Mouse (Mus musculus) stomach, embryonic 15.5 days (tissue): ENCODE data around the gene Slit2. TPM values are rescaled to one million over a fixed set of nuclear protein-coding genes. Genes with fewer than 3 reads are reported as not detected.
A peak's percentile ranks its signal among the peaks of the same experiment; 100 is the strongest.

Experiments used
- ATAC-seq: fragments of 200-750 bp; cut with Nextera tagmentation; 2 replicates; pipeline ENCODE4 v1.8.0; 2017; ENCODE audit warnings: low read depth, moderate number of reproducible peaks, moderate TSS enrichment; ENCODE audit not compliant: insufficient read depth, low FRiP score
- H3K27ac ChIP-seq: fragments of 300-500 bp; sonication (generic); 2 replicates; pipeline ENCODE4 v1.5.1; 2015; ENCODE audit warnings: mild to moderate bottlenecking, inconsistent platforms
- H3K27me3 ChIP-seq: fragments of 300-500 bp; sonication (generic); replicated peaks from 2 replicates; pipeline ENCODE4 v1.6.1; 2015; ENCODE audit warnings: inconsistent platforms
- H3K36me3 ChIP-seq: fragments of 300-500 bp; sonication (generic); 2 replicates; pipeline ENCODE4 v1.6.1; 2015; ENCODE audit warnings: inconsistent platforms
- H3K4me1 ChIP-seq: fragments of 300-500 bp; sonication (generic); 2 replicates; pipeline ENCODE4 v1.6.1; 2015; ENCODE audit warnings: inconsistent platforms
- H3K4me2 ChIP-seq: fragments of 300-500 bp; sonication (generic); 2 replicates; pipeline ENCODE4 v1.6.1; 2015; ENCODE audit warnings: mild to moderate bottlenecking, inconsistent platforms
- H3K4me3 ChIP-seq: fragments of 300-500 bp; sonication (generic); replicated peaks from 2 replicates; pipeline ENCODE4 v1.5.1; 2015; ENCODE audit warnings: inconsistent platforms
- H3K9ac ChIP-seq: fragments of 300-500 bp; sonication (generic); 2 replicates; pipeline ENCODE4 v1.6.1; 2015; ENCODE audit warnings: inconsistent platforms
- H3K9me3 ChIP-seq: fragments of 300-500 bp; sonication (generic); 2 replicates; pipeline ENCODE4 v1.6.1; 2016; ENCODE audit warnings: inconsistent platforms
- whole genome bisulfite sequencing: fragments of 180-500 bp; shearing (Covaris S2); methylation state at CpG from one replicate; pipeline ENCODE4 v1.1.7; 2015; 5-methylcytosine and 5-hydroxymethylcytosine counted together
- polyA plus RNA-seq: library from polyadenylated mRNA; unstranded; fragments of >200 nt; fragmentation: Nextera tagmentation; extraction: Ambion mirVana; gene quantifications from 2 replicates; pipeline ENCODE4 v1.2.1, GENCODE M21; 2015

Slit2 gene
- polyA plus RNA-seq, 1 experiment from 2014 or later = 23.9 TPM

DNA sequence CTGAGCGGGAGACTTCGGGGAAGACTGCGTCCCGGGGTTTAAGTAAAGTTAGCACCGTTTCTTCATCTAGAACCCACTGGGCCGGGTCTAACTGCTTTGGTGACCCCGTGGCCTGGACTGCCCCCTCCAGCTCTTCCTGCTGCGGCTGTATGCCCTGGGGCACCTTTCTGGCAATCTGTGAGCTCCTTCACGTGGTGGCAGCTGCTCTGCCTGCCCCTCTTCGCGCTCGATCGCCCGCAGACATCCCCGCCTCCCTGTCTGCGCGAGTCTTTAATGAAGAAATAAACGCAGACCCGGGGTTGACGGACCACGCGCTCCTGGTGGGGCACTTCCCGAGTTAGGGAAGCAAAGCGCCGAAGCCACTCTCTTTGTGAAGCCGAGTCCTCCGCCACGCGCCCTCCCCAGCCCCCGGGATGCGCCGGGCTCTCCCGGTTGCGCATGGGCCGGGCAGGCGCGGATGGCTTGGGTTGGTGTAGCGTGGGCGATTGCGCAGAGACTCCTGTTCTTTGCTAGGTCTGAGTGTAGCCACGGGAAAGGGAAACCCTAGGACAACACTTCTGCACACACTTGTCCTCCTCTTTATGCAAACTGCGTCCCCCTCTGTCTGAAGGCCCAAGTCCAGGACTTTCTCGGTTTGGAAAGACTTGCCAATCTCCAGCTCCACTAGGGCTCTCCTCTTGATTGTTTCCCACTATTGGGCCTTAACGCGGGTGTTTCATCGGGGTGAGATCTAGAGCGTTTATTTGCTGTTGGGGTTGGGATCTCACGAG, 3.1 kb downstream of the Slit2 start:
- H3K4me1 ChIP-seq = peaks cover 7% of the 10 kb centered on the region
- peak overlapping the region; percentile 65 for H3K4me3 ChIP-seq
- H3K36me3 ChIP-seq = no peaks in the 10 kb centered on the region
- no peak overlapping the region for H3K27ac ChIP-seq
- H3K9me3 ChIP-seq = no peaks in the 10 kb centered on the region
- H3K4me2 ChIP-seq = peak overlapping the region; percentile 96
- no peak for ATAC-seq
- WGBS = 2% methylated on average over 48 of the region's 48 CpGs
- H3K27me3 ChIP-seq = peaks cover 22% of the 10 kb centered on the region
- peak overlapping the region; percentile 23; the same call in 1 of the 2 replicates for H3K9ac ChIP-seq

DNA sequence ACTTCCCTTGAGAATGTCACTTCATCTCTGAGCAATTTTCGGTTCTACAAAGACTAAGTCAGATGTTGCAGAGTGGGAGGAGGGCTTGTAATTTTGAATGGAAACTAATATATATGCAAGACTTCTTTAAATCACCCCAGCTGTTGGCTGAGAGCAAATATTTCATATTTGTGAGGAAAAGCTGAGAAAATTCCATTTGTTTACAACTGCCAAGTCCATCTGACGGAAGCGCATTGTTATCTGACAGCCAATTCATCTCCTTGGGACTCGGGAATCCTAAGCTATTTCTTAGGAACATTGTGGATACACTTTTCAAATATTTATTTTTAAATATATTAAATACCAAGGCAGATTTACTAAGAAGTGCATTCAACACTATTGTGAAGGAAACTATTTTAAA, 8.0 kb downstream of the Slit2 start:
- Histone ChIP-seq H3K27ac (no peak overlapping the region), H3K36me3 (no peaks in the 10 kb centered on the region), H3K4me1 (no peaks in the 10 kb centered on the region), H3K4me3 (no peak overlapping the region), H3K9ac (no peak overlapping the region), H3K27me3 (0 out of 2 replicates have a peak, but pooled peaks cover 6% of the 10 kb centered on the region), H3K9me3 (no peaks in the 10 kb centered on the region), H3K4me2 (no peak overlapping the region)
- WGBS = 46% methylated on average over 4 of the region's 4 CpGs
- ATAC-seq = no peak

DNA sequence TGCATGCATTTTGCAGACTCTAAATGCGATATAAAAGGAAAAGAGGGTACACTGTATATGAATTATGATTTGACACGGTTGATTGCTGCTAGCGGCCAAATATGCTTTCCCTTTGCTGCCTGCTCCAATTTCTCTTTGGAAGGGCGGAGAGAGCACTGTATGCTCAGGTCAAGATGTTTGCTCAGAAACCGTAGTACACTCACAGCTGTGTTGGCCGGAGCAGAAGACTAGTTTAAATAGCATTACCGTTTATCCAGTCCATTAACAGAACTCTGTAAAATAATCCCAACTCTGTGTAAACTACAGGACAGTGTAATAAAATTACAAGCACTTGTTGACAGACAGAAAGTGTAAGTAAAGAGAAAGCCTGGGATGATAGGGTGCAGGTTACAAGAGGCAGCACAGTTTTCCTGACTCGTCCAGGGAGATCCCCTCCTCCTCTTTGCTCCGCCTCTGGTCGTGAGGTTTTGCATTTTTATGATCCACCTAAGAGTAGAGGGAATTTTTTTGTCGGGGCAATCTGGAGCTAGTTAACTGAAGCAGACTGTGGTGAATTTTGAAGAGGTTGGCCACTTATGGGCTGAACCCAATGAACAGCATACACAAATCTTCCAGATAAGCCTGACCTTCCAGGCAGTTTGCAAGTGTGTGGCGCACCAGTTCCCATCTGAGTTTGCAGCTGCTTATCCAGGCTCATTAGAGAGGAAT, 20.9 kb downstream of the Slit2 start:
- ATAC-seq = 0 out of 2 replicates have a peak, but pooled peaks have one; percentile 43
- Histone ChIP-seq H3K4me3 (no peak overlapping the region), H3K4me2 (peak overlapping the region; percentile 6; the same call in 1 of the 2 replicates), H3K27ac (no peak overlapping the region), H3K27me3 (no peaks in the 10 kb centered on the region), H3K4me1 (no peaks in the 10 kb centered on the region), H3K9me3 (no peaks in the 10 kb centered on the region), H3K36me3 (no peaks in the 10 kb centered on the region), H3K9ac (no peak overlapping the region)
- 29% methylated on average over 12 of the region's 12 CpGs for WGBS

DNA sequence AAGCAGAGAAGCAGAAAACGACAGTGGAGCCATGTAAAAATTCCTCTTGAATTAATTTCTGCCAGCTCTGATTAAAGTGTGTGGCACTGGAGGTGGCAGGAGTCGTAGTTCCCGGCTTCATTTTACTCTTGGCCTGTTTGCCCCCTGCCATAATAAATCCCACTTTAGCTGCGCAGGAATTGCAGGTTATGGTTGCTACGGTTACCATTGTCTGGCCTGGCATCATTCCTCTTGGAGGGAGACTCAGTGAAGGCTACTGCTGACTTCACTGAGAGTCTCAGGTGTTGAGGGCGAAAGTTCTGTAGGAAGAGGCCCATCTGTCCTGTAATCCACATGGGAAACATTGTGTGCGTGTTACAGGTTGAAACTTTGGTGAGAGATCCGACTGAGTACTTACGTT, 22.6 kb downstream of the Slit2 start:
- Histone ChIP-seq H3K4me2 (no peak overlapping the region), H3K9me3 (no peaks in the 10 kb centered on the region), H3K27me3 (no peaks in the 10 kb centered on the region), H3K4me1 (no peaks in the 10 kb centered on the region), H3K36me3 (no peaks in the 10 kb centered on the region), H3K27ac (no peak overlapping the region), H3K9ac (no peak overlapping the region), H3K4me3 (no peak overlapping the region)
- WGBS = 60% methylated on average over 9 of the region's 9 CpGs
- no peak for ATAC-seq

DNA sequence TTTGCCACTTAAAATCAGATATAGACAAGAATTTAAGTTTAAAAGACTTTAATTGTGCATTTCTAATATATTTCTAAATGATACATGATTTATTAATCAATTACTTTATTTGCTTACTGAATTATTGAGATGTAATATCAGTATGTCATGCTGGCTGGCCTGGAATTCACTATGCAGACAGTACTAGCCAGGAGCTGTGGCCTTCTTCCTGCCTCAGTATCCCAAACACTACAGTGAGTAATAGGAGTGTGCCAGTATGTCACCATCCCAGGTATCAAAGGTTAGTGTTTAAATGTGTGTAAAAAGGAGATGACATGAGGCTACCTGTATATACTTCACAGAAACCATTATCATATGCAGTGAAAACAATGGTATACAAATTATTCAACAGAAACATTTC, 23.1 kb downstream of the Slit2 start:
- Histone ChIP-seq H3K4me1 (no peaks in the 10 kb centered on the region), H3K4me3 (no peak overlapping the region), H3K36me3 (no peaks in the 10 kb centered on the region), H3K9me3 (no peaks in the 10 kb centered on the region), H3K4me2 (no peak overlapping the region), H3K27ac (no peak overlapping the region), H3K9ac (no peak overlapping the region), H3K27me3 (no peaks in the 10 kb centered on the region)
- no peak for ATAC-seq

DNA sequence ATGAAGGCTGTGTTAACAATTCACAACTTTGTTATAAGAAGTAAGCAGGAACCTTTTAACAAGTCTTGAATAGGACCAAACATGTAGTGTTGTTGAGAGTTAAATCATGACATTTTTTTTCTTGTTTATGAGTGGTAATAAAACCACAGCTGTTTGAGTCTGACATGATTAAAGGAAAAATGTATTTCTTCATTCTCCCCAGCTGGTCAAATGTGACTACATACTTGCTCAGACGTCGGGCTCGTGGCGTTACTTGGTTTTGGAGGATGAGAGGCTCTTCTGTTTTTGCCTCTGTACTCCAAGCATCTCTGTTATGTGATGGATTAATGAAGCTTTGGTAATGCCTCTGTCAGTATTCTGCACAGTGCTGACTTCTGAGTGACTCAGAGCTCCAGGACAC, 40.5 kb downstream of the Slit2 start:
- no peak overlapping the region for H3K9ac ChIP-seq
- ATAC-seq = no peak
- no peaks in the 10 kb centered on the region for H3K27me3 ChIP-seq
- no peaks in the 10 kb centered on the region for H3K9me3 ChIP-seq
- H3K4me3 ChIP-seq = no peak overlapping the region
- no peak overlapping the region for H3K4me2 ChIP-seq
- no peak overlapping the region for H3K27ac ChIP-seq
- H3K4me1 ChIP-seq = no peaks in the 10 kb centered on the region
- 68% methylated on average over 4 of the region's 4 CpGs for WGBS
- H3K36me3 ChIP-seq = no peaks in the 10 kb centered on the region

DNA sequence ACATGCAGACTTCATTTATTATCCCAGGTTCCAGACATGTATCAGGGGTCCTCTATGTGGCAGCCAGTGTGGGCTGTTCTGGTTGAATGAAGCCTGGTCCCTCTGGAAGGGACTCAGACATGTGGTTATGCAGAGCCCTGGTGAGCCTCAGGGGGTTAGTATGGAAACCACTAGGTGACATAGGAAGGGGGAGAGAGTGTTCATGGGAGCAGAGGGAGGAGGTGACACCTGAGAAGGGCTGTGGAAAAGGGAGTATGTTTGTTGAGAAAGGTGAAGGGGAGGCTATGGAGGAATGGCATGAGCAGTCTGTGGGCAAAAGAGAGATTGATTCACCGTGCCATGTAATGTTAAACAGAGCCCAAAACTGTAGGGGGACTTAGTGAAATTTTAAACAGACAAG, 51.9 kb downstream of the Slit2 start:
- Histone ChIP-seq H3K4me1 (no peaks in the 10 kb centered on the region), H3K9ac (no peak overlapping the region), H3K27ac (no peak overlapping the region), H3K4me2 (no peak overlapping the region), H3K27me3 (no peaks in the 10 kb centered on the region), H3K9me3 (no peaks in the 10 kb centered on the region), H3K4me3 (no peak overlapping the region), H3K36me3 (no peaks in the 10 kb centered on the region)
- 47% methylated on average over 1 of the region's 1 CpGs for WGBS
- ATAC-seq = no peak

DNA sequence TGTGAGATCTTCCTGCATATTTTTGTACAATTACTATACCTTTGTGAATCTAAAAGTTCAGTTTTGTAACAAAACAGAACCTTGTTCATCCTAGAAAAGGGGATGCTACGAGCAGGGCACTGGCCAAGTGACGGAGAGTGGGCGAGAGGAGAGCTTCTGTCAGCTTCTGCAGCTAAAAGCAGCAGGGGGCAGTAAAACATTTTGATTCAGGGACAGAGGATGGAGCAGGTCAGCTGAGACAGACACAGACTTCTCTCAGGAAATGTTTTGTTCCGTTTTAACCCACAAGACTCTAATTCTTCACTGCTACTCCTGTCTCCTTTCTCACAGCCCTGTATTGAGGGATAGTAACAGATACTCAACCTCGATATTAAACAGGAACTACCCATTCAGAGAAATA, 55.1 kb downstream of the Slit2 start:
- H3K4me2 ChIP-seq = no peak overlapping the region
- H3K4me3 ChIP-seq = no peak overlapping the region
- H3K27ac ChIP-seq = no peak overlapping the region
- H3K4me1 ChIP-seq = no peaks in the 10 kb centered on the region
- no peaks in the 10 kb centered on the region for H3K36me3 ChIP-seq
- H3K9ac ChIP-seq = no peak overlapping the region
- WGBS = 46% methylated on average over 5 of the region's 5 CpGs
- ATAC-seq = no peak
- no peaks in the 10 kb centered on the region for H3K27me3 ChIP-seq
- H3K9me3 ChIP-seq = no peaks in the 10 kb centered on the region

DNA sequence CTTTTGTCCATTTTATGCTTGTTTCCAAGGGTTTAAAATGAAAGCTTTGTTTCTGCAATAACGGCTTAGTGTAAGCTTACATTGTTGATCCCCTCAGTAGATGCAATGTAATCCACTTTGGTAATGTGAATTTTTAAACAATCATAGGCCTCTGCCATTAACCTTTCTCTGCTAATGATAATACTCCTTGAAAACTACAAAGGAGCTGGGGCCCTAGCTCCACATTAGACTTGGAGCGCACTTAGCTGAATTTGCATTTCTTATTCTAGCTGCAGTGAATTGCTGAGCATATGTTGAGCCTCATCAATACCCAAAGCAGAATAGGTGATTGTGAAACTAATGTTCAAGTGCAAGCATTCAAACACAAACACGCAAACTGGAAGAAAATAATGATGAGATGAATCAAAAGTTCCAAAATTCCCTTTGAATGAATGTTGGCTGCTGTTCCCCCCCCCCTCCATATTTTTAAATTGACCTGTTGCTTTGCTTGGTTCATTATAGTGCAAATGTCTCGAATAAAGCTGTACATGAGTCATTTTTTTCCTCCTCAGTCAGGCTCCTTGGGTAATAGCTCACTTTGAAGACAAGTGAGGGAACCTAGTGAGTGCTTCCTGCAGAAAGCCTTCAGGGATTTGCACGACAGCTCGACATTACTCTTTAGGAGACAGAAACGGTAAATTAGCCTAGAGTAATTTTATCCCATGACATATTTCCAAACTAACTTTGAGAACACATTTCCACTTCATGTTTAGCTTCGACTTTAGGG, 66.2 kb downstream of the Slit2 start:
- 41% methylated on average over 8 of the region's 8 CpGs for WGBS
- Histone ChIP-seq H3K36me3 (no peaks in the 10 kb centered on the region), H3K27ac (no peak overlapping the region), H3K9me3 (no peaks in the 10 kb centered on the region), H3K27me3 (no peaks in the 10 kb centered on the region), H3K4me1 (no peaks in the 10 kb centered on the region), H3K9ac (no peak overlapping the region), H3K4me2 (no peak overlapping the region), H3K4me3 (no peak overlapping the region)
- no peak for ATAC-seq

DNA sequence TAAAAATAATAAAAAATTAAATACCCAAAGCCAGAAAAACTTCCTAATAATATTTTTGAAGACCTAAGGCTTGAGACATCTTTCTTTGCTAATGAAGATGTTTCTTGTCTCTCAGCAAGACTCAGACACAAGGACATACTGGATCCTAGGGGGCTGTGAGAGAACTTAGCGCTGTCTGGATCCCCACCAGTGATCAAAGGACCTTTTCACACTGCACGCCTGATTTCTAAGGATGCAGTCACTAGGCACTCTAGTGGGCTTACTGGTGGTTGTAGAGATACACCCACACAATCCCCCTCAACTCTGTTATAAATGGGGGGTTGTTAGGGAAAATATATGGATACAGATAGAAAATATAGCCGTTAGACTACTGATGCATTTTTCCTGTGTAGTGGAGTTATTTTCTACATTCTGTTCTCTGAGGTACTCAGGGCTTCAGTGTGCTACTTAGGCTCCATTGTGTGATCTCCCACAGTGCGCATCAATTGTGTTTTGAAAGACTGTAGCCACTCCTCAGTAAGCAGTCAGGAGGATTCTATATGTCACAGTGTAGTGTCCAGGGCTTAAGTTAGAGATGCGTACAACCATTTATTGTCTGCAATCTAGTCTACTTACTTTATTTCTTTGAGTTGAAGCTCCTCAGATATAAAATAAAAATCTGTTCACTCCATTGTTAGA, 67.8 kb downstream of the Slit2 start:
- Histone ChIP-seq H3K4me1 (no peaks in the 10 kb centered on the region), H3K9me3 (no peaks in the 10 kb centered on the region), H3K9ac (no peak overlapping the region), H3K27ac (no peak overlapping the region), H3K4me3 (no peak overlapping the region), H3K27me3 (no peaks in the 10 kb centered on the region), H3K36me3 (no peaks in the 10 kb centered on the region), H3K4me2 (no peak overlapping the region)
- no peak for ATAC-seq
- WGBS = 83% methylated on average over 5 of the region's 5 CpGs

DNA sequence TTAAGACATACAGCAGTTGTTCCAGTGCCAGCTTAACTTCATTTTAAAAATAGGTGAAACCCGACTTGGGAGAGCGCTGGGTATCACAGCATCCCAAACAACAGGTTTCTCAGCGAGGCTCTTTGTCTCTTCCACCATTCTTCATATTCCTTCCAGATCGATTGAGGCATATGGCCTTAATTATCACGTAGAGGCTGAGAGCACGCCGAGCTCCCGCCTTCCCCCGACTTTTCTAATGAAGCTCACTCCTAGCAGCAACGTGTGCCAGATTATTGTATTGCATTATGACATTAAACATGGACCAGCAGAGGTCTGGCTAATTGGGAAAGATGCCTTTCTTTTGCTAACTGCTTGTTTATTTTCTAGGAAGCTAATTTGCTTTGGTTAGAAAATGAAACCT, 75.7 kb downstream of the Slit2 start:
- Histone ChIP-seq H3K9me3 (no peaks in the 10 kb centered on the region), H3K4me2 (no peak overlapping the region), H3K27ac (no peak overlapping the region), H3K27me3 (no peaks in the 10 kb centered on the region), H3K4me1 (no peaks in the 10 kb centered on the region), H3K36me3 (no peaks in the 10 kb centered on the region), H3K4me3 (no peak overlapping the region), H3K9ac (no peak overlapping the region)
- 69% methylated on average over 10 of the region's 10 CpGs for WGBS
- ATAC-seq = no peak
